ENCODE assay signal across 12 mouse cellular contexts in genomic region chr13:30192031-30192716, GRCm38 (mm10). TPM values are rescaled to one million over a fixed set of nuclear protein-coding genes. Genes with fewer than 3 reads are reported as not detected.
DNase-seq lines count a peak whose midpoint lies in the region; ATAC-seq and TF ChIP-seq lines count a peak whose summit lies in the region.
"Had no signal": no experiment of that assay in that cellular context is flagged by ENCODE, and none has a peak within 500 bp of the region (broad histone marks: within the 10 kb centered on the region; RNA-seq: fewer than 3 reads in every experiment).

No protein-coding gene starts in this region.

- H3K36me3 ChIP-seq in kidney, postnatal 0 days (ENCODE audit: insufficient read depth, low read length), result no peaks in the 10 kb centered on the region
- H3K36me3 ChIP-seq in midbrain, embryonic 15.5 days (replicated peaks), result no peaks in the 10 kb centered on the region
- H3K36me3 ChIP-seq: G1E; hindbrain, embryonic 10.5 days had no signal

- WGBS in kidney, postnatal 0 days, result 47% methylated on average over 3 of the region's 3 CpGs
- 69% methylated on average over 3 of the region's 3 CpGs for WGBS in midbrain, embryonic 15.5 days

- ATAC-seq in kidney, postnatal 0 days (replicated peaks; ENCODE audit: low FRiP score, low read depth), result no peak; the same call in 1 of the 2 replicates
- peak; percentile 82 for ATAC-seq in common myeloid progenitor, adult 5-6 weeks (replicated peaks; ENCODE audit: low read depth, poor library complexity, severe bottlenecking)
- ATAC-seq in megakaryocyte, adult 5-6 weeks (ENCODE audit: poor library complexity, severe bottlenecking), result peak; percentile 70
- ATAC-seq in midbrain, embryonic 15.5 days (replicated peaks), result no peak

- H3K4me1 ChIP-seq in kidney, postnatal 0 days (replicated peaks; ENCODE audit: insufficient read depth, low read length), result no peaks in the 10 kb centered on the region
- H3K4me1 ChIP-seq in midbrain, embryonic 15.5 days, result no peaks in the 10 kb centered on the region
- H3K4me1 ChIP-seq: hindbrain, embryonic 10.5 days had no signal

- H3K4me3 ChIP-seq in kidney, postnatal 0 days (replicated peaks; ENCODE audit: low read depth, low read length), result no peak overlapping the region
- no peak overlapping the region for H3K4me3 ChIP-seq in midbrain, embryonic 15.5 days
- H3K4me3 ChIP-seq: hindbrain, embryonic 10.5 days had no signal

- H3K4me2 ChIP-seq in kidney, postnatal 0 days (ENCODE audit: low read length), result no peak overlapping the region
- no peak overlapping the region for H3K4me2 ChIP-seq in midbrain, embryonic 15.5 days

- no peak for TF ChIP-seq CTCF in kidney, postnatal 0 days (IDR thresholded peaks at IDR 0.05; ENCODE audit: low read depth)

- DNase-seq in kidney, postnatal 0 days (ENCODE audit: low spot score), result peak; percentile 72
- DNase-seq in kidney, postnatal 14 days, result no peak
- DNase-seq in CD4-positive helper T cell, adult 2 months (ENCODE audit: low read depth, low spot score), result peak; percentile 57
- no peak for DNase-seq in adrenal gland, postnatal 10 days
- DNase-seq in heart, postnatal 4 days, result no peak
- DNase-seq: adrenal gland, postnatal 25 days; cerebellum, adult 8-10 months had no signal

- no peaks in the 10 kb centered on the region for H3K9me3 ChIP-seq in kidney, postnatal 0 days (replicated peaks; ENCODE audit: low read length)
- no peaks in the 10 kb centered on the region for H3K9me3 ChIP-seq in midbrain, embryonic 15.5 days
- H3K9me3 ChIP-seq: G1E; hindbrain, embryonic 10.5 days had no signal

- no peak overlapping the region for H3K9ac ChIP-seq in kidney, postnatal 0 days (ENCODE audit: low read depth, low read length)
- no peak overlapping the region for H3K9ac ChIP-seq in midbrain, embryonic 15.5 days

- H3K27ac ChIP-seq in kidney, postnatal 0 days, result no peak overlapping the region
- H3K27ac ChIP-seq in midbrain, embryonic 15.5 days, result no peak overlapping the region
- H3K27ac ChIP-seq: hindbrain, embryonic 10.5 days had no signal

- H3K27me3 ChIP-seq in kidney, postnatal 0 days (ENCODE audit: insufficient read depth, low read length), result no peaks in the 10 kb centered on the region
- H3K27me3 ChIP-seq in midbrain, embryonic 15.5 days (replicated peaks), result no peaks in the 10 kb centered on the region

RNA-seq across cellular contexts. Expression of gene Mboat1, which starts 55.9 kb away (rescaled TPM):
- 27.7 and 29.2 TPM in 2 replicates for polyA plus RNA-seq in kidney, postnatal 0 days (2015; fragmentation: Nextera tagmentation; extraction: Ambion mirVana)
- total RNA-seq in common myeloid progenitor, adult 5-6 weeks (2017), result 6.1 and 9.5 TPM in 2 replicates
- 19.1 and 19.8 TPM in 2 replicates for total RNA-seq in megakaryocyte, adult 5-6 weeks (2015)
- total RNA-seq in megakaryocyte, adult 5-6 weeks (2017), result 13.5 and 15.2 TPM in 2 replicates
- polyA plus RNA-seq in midbrain, embryonic 15.5 days (2015; fragmentation: Nextera tagmentation; extraction: Ambion mirVana), result 2.5 and 2.7 TPM in 2 replicates
- 1 to 10 TPM; 4.4 to 5.5 TPM for total RNA-seq in adrenal gland, postnatal 10 days (2021)
- 1 to 10 TPM; 1.6 to 2.2 TPM for total RNA-seq in heart, postnatal 4 days (2021)
- polyA plus RNA-seq: G1E had no signal

Comparison
In these comparisons a context has a peak if more than half of its experiments do, and no peak if none do; other contexts are left out.
1. DNase-seq: peak in kidney, postnatal 0 days (single experiment) and CD4-positive helper T cell, adult 2 months (single experiment); none in kidney, postnatal 14 days (single experiment), adrenal gland, postnatal 10 days (single experiment) and heart, postnatal 4 days (single experiment).
2. ATAC-seq: peak in common myeloid progenitor, adult 5-6 weeks (single experiment) and megakaryocyte, adult 5-6 weeks (single experiment); none in kidney, postnatal 0 days (single experiment) and midbrain, embryonic 15.5 days (single experiment).